Mouse (Mus musculus) MEL (cell line): ENCODE data around the gene Pdzd2.

ENCODE experiments used
- CTCF ChIP-seq, 3 experiments: IDR thresholded peaks in 2 of 3; conservative IDR thresholded peaks in 1 of 3; 2 replicates each; pipeline ENCODE4 v1.5.1; 2011 to 2012; ENCODE audit warnings: low read length in 3 of 3, low read depth in 2 of 3, mild to moderate bottlenecking in 2 of 3, improper control_type of control experiment in 1 of 3, inconsistent platforms in 1 of 3, mixed read lengths in 1 of 3, moderate library complexity in 1 of 3; ENCODE audit not compliant: control insufficient read depth in 1 of 3, insufficient read depth in 1 of 3, poor library complexity in 1 of 3, severe bottlenecking in 1 of 3
- POLR2A ChIP-seq, 2 experiments: IDR thresholded peaks; 2 replicates each; pipeline ENCODE4 v1.6.1; 2011 to 2012; ENCODE audit warnings: low read length in 2 of 2, mild to moderate bottlenecking in 2 of 2, control low read depth in 1 of 2, improper control_type of control experiment in 1 of 2, low read depth in 1 of 2, moderate library complexity in 1 of 2; ENCODE audit not compliant: control insufficient read depth in 1 of 2, insufficient read depth in 1 of 2, poor library complexity in 1 of 2
- RAD21 ChIP-seq: IDR thresholded peaks from 2 replicates; pipeline ENCODE4 v1.6.1; 2011; ENCODE audit warnings: mild to moderate bottlenecking, low read depth, low read length, improper control_type of control experiment

DNA sequence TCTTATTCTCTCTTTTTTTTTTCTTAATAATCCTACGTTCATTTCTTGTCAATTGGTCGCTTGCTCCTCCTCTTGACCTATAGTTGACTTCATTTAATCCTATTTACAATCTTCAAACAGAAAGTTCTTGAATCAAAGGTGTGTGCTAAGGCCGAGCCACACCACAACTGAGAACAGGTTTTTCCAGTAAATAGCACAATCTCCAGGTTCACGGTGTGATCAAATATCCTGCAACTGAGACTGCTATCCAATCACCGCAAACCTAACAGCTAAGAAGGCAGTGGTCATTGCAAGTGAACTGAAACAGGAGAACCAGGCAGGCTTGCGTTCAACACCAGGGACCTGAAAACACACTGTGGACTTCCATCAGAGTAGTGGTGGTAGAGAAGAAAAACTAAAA, 313.4 kb downstream of the Pdzd2 start:
- TF ChIP-seq POLR2A (IDR thresholded peaks at IDR 0.05; ENCODE audit: control insufficient read depth in 1 of 2, insufficient read depth in 1 of 2, low read depth in 1 of 2, low read length in 2 of 2, poor library complexity in 1 of 2) (no peak), RAD21 (no peak), CTCF (IDR thresholded peaks at IDR 0.05 in 2 of 3, conservative IDR thresholded peaks at IDR 0.05 in 1 of 3; ENCODE audit: control insufficient read depth in 1 of 3, insufficient read depth in 1 of 3, low read depth in 2 of 3, low read length in 3 of 3, poor library complexity in 1 of 3, severe bottlenecking in 1 of 3) (no peak)
